Mouse (Mus musculus) large intestine, adult 2 months (tissue): ENCODE measurements around the gene 2210011C24Rik. TPM values are rescaled to one million over a fixed set of nuclear protein-coding genes. Genes with fewer than 3 reads are reported as not detected.
"Not testable (repeated sequence)": the region's sequence is repeated elsewhere in the genome, so short reads cannot be mapped to it uniquely, and the experiment has no call there.

Experiments used
- DNase-seq: peaks from one replicate; pipeline ENCODE4 v3.0.0-alpha.2; 2012; ENCODE audit warnings: low read depth, low spot score
- WGBS: fragments of 180-500 bp; shearing (Covaris S2); methylation state at CpG from one replicate; pipeline ENCODE4 v1.1.7; 2018; 5-methylcytosine and 5-hydroxymethylcytosine counted together
- polyA plus RNA-seq: library from polyadenylated mRNA; depleted of rRNA; stranded (reverse); fragments of >200 nt; gene quantifications from 2 replicates; pipeline ENCODE4 v1.2.3, GENCODE M21; 2012

Gene 2210011C24Rik
- polyA plus RNA-seq, 1 experiment, result 2.3 TPM

DNA sequence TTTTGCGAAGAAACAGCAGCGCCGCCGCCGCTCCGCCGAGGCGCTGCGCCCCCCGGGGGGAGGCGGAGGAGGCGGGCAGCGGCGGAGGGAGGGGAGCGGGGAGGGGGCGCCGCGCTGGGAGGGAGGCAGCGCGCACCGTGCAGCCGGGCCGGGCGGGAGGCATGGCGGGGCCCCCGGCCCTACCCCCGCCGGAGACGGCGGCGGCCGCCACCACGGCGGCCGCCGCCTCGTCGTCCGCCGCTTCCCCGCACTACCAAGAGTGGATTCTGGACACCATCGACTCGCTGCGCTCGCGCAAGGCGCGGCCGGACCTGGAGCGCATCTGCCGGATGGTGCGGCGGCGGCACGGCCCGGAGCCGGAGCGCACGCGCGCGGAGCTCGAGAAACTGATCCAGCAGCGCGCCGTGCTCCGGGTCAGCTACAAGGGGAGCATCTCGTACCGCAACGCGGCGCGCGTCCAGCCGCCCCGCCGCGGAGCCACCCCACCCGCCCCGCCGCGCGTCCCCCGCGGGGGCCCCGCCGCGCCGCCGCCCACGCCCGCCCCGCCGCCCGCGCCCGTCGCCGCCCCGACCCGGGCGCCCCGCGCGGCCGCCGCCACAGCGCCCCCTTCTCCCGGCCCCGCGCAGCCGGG, 14.3 kb downstream of the 2210011C24Rik start, which contains the start of gene Samd1:
Gene Samd1, plus strand, starts transcription at position 162 of the 631 bp plus-strand sequence.
- no peak for DNase-seq
- WGBS, result 12% methylated on average over 99 of the region's 112 CpGs

DNA sequence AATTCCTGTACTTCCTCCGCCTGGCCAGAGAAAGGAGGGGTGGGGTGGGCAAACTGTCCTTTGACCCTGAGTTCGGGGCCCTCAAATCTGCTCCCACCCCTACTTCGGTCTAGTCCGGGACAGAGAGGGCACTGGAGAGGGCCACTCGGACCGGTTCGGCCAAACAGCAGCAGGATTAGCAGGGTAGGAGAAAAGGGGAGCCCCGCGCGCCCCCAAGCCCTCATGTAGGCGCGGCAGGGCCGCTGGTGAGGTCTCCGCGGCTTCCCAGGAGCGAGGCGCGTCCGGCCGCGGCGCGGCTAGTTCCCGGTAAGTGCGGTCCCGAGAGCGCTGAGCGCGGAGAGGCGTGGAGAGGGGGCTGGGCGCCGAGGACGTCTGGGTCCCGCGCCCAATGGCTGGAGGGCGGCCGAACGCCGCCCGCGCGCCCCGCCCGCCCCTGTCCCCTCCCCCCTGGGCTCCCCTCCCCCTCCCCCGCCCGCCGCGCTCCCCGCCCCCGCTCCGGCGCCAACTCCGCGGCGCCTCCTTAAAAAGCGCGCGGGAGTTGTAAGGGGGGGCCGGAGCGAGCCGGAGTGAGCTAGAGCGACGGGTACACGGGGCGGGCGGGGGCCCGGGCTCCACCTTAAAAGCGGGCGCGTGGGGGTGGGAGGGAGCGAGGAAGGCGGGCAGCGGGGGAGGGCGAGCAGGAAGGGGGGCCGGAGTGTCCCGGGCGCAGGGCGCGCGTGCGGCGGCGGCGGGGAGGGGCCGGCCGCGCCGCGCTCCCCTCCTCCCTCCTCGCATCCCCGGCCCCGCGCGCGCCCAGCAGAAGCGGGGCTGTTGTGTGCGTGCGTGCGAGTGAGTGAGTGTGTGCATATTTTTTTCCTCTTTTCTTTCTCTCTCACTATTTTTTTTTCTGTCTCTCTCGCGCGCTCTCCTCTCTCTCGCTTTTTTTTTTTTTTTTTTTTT, 15.1 kb downstream of the 2210011C24Rik start:
- DNase-seq, result no peak
- WGBS, result 1% methylated on average over 80 of the region's 103 CpGs

DNA sequence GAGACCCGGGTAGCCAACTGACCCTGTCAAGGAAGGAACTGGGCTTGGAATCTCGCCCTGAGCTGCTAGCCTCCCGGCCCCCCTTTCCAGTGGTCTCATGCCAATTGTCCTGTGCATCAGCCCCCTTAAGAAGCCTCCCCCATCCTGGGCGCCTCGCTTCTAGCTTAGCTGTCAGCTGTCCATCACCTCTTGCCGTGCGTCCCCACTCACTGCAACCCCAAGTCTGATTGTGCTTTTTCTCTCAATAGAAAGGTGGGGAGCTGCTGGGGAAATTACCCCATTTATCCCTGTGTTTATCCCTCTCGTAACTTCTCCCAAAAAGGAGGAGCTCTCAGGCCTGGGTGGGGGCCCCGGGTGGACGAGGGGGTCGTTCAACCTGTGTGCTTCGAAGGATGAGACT, 16.0 kb downstream of the 2210011C24Rik start:
- WGBS, result 45% methylated on average over 12 of the region's 12 CpGs
- no peak for DNase-seq

DNA sequence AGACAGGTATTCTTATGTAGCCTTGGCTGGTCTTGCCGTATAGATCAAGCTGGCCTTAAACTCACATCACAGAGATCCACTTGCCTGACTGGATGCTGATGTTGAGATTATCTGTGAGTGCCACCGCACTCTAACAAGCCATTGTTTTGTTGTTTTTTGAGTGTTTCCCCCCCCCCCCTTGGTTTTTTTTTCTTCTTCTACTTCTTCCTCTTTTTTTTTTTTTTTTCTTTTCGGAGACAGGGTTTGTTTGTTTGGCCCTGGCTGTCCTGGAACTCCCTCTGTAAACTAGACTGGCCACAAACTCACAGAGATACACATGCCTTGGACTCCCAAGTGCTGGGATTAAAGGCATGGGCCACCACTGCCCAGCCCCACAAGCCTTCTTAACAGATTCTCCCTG, 17.9 kb downstream of the 2210011C24Rik start:
- 70% methylated on average over 3 of the region's 3 CpGs for WGBS

DNA sequence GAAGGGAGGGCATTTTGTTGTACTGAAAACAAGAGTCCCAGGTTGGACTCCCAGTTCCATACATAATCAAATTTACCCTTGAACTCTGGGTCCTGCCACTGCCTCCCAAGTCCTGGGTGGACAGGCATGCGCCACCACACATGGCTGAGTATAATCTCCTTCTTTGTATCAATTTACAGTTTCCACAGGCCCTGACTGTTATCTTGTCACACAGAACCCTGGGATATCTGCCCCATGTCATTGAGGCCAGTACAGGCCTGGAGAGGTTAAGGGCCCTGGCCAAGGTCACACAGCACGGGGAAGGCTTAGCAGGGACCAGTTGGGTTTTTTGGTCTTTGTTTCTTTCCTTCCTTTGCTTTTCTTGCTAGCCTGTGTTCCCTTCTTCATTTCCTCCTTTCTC, 19.5 kb downstream of the 2210011C24Rik start:
- no peak for DNase-seq
- WGBS, result 91% methylated on average over 2 of the region's 2 CpGs

More for the DNA sequence above, 17.9 kb downstream of the 2210011C24Rik start:
- DNase-seq, result no peak

DNA sequence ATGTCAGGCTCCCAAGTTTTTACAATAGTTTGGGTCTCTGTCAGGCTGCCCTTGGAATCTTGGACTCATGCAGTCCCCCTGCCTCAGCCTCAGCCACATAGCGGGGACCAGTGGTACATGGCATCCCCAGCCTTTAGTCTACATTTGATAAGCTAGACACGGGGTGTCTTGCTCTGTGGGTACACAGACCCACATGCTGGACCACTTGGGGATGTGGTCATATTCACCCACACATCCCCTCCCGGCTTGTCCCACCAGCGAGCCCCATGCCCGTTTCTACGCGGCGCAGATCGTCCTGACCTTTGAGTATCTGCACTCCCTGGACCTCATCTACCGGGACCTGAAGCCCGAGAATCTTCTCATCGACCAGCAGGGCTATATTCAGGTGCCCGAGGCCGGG, 21.8 kb downstream of the 2210011C24Rik start:
- DNase-seq, result no peak
- 96% methylated on average over 14 of the region's 14 CpGs for WGBS

DNA sequence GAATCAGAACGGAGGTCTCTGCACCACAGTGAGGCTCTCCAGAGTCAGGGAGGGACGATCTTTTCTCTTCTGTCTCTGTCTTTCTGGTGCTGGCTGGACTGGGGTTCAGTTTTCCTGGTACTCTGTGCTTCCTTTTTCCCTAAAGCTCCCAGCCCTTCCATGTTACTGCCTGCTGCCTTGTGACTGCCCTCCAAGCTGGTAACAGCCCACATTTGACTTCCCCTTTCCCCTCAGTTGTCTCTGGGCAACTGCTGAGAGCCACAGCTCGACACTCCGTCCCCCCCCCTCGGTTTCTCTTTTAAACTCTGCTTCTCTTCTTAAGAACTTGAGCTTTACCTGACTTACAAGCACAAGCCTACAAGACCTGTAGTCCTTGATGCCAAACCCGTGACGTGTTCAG, 22.7 kb downstream of the 2210011C24Rik start:
- no peak for DNase-seq
- WGBS, result 87% methylated on average over 7 of the region's 7 CpGs

DNA sequence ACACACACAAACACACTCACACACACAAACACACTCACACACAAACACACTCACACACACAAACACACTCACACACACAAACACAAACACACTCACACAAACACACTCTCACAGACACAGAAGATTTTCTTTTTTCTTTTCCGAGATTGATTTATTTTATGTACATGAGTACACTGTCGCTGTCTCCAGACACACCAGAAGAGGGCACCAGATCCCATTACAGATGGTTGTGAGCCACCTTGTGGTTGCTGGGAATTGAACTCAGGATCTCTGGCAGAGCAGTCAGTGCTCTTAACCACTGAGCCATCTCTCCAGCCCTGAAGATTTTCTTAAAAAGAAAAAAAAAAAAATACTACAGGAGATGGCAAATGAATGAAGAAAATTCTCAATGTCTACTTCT, 28.7 kb downstream of the 2210011C24Rik start:
- DNase-seq, result not testable (repeated sequence)
- 91% methylated on average over 2 of the region's 2 CpGs for WGBS

DNA sequence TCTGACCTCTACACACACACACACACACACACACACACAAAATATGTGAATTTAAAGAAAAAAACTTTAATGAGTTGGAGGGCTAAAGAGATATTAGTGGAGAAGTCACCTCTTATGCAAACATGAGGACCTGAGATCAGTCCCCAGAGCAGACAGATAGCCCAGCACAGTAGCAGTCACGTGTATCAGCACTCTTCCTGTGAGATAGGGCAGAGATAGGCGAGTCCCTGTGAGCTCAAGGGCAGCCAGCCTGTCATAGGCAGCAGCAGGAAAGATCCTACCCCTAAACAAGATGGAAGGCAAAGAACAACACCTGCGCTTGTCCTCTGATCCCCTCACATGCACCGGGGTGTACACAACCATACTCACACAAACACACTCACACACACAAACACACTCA, 29.5 kb downstream of the 2210011C24Rik start:
- 86% methylated on average over 4 of the region's 4 CpGs for WGBS
- no peak for DNase-seq

DNA sequence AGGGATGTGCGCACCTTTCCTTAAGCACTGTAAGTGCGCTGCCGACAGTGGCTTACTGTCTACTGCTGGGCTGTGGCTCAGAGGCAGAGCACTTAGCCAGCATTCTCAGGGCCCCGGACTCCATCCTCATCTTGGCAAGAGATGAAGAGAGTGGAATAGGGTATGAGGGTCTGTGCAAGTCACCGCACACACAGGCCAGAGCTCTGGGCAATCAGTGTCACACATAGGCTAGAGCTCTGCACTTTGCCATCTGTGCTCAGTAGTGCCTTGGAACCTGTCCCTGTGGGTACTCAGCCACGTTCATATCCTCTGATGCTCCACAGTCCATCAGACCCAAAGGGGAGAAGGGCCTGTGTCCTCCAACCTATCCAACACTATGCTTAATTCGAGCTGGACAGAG, 30.4 kb downstream of the 2210011C24Rik start:
- 92% methylated on average over 7 of the region's 7 CpGs for WGBS
- no peak for DNase-seq

DNA sequence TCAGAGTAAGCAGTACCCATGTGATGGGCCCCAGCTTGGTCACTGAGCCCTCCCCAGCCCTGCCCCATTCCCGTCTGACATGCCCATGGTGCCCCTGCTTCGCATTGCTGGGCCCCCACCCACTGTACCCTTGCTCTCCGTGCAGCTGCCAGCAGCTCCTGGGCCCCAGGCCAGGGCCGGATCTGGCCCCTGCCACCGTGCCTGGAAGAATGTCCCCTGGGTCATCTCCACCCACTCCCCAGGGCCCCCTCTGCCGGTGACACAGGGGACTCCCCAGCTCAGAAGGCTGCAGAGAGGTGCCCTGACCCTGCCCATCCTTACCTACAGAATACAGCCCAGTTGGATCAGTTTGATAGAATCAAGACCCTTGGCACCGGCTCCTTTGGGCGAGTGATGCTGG, 31.1 kb downstream of the 2210011C24Rik start:
- no peak for DNase-seq
- WGBS, result 69% methylated on average over 8 of the region's 8 CpGs

DNA sequence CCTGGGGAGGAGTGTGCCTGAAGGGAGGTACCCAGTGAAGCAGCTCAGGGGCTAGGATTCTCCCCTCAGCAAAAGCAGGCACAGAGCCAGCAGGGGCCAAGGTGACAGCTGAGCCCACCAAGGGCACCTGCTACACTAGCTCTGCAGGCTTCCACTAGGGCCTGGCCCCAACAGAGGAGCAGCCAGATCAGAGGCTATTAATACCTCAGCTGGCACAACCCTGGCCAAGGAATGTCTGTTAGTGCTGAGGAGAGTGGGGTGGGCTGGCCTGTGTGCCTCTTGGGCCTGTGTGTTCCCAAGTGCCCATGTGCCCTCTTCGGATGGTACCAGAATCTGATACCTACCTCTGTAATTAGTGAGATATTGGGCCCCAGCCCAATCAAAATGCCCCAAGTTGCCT, 31.7 kb downstream of the 2210011C24Rik start:
- WGBS, result 88% methylated on average over 1 of the region's 1 CpGs
- no peak for DNase-seq

DNA sequence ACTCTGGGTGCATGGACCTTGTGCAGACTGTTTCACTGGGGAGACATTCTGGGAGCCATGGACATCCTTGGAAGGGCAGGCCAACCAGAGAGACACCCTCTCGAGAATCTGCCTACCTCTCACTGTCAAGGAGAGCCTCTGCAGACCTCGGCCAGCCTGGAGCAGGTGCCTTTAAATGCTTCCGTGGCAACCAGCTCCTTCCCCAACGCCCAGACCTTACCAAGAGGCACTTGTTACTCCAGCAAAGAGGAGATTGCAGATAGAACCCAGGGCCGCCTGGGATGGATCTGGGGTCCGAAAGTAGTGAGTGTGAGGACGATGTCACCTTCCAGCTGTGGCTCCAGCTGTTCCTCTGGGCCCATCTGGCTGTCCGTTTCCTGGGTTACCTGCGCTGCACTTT, 33.8 kb downstream of the 2210011C24Rik start:
- WGBS, result 83% methylated on average over 9 of the region's 9 CpGs

DNA sequence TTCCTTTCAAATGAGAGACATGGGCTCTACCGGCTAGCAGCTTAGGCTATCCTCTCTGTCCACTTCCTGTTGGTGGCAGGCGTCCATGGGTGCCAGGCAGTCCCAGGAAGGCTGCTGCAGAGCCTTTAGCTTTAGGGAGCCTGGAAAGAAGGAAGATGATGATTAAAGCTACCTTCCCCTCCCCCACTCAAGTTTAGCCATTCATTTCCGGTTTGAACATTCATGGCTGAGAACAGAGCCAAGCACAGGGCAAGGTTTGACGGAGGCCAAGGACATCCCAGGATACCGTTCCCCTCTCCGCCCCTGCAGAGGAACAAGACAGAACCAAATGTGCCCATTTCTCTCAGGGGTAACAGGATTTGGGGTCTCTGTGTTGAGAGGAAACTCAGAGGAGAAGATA, 34.3 kb downstream of the 2210011C24Rik start:
- no peak for DNase-seq
- WGBS, result 39% methylated on average over 6 of the region's 6 CpGs

More for the DNA sequence above, 33.8 kb downstream of the 2210011C24Rik start:
- DNase-seq, result no peak

DNA sequence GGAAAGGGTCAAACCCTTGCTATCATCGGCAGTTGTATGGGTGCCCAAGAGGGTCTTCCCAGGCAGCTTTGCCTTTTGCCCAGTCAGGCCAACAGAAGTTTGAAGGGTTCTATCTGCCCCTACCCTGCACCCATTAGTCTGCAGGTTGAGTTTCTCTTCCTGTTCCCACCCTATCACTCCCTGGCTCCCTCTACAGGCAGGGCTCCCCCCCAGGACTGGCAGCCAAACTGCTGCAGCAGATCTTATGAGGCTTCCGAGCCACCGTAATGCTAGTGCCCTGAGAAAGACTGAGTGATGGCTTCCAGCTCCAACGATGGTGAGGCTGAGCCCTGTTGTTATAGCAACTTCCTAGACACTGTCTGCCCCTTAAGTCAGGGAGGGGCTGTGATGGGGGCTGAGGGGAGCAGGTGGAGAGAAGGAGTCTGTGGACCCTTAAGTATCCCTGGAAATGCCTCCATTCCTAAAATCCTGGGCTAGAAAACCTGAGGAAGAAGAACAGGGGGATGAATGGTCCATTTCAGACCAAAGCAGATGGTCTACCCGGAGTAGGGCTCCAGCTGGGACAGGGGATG, 35.1 kb downstream of the 2210011C24Rik start:
- 79% methylated on average over 5 of the region's 5 CpGs for WGBS
- no peak for DNase-seq

DNA sequence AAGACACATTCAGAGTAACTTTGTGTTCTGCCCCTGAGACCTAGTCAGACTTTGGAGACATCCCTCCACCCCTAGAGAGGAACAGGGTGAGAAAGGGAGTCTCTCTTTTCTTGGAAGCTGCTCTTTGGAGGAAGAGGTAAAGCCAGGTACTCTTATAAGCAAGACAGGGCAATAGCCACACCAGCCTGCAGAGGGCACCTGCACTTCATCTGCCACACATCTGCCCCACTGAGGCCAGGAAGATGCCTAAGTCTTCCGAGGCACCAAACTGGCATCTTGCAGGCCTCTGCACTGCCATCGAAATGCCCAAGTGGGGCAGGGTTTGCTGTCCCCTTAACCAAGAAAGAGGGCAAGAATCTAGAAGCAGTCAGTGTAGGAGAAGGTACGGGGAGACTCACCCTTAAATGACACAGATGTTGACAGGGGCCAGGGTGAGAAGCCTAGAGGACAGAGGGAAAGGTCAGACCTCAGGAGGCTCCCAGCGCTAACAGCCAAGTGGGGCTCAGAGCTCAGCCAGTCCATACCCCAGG, 35.8 kb downstream of the 2210011C24Rik start:
- 79% methylated on average over 4 of the region's 4 CpGs for WGBS
- DNase-seq, result no peak

DNA sequence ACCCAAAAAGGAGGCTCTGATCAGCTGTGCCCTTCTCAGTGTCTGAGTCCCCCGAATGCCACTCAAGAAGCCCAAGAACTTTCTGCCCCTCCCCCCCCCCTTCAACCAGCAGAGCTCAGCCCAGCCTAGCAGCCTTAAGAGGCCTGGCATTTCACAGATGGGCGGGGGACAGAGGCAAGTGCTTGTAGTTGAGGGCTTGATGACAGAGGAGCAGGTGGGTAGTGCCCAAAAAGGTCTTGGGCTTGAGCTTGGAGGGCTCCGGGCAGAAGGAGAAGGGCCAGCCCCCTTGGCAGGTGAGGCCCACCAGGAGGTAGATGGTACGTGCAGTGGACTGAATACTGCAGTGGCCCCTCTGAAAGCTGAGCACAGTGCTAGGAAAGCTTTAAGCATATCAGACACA, 37.5 kb downstream of the 2210011C24Rik start:
- 94% methylated on average over 4 of the region's 4 CpGs for WGBS
- no peak for DNase-seq

DNA sequence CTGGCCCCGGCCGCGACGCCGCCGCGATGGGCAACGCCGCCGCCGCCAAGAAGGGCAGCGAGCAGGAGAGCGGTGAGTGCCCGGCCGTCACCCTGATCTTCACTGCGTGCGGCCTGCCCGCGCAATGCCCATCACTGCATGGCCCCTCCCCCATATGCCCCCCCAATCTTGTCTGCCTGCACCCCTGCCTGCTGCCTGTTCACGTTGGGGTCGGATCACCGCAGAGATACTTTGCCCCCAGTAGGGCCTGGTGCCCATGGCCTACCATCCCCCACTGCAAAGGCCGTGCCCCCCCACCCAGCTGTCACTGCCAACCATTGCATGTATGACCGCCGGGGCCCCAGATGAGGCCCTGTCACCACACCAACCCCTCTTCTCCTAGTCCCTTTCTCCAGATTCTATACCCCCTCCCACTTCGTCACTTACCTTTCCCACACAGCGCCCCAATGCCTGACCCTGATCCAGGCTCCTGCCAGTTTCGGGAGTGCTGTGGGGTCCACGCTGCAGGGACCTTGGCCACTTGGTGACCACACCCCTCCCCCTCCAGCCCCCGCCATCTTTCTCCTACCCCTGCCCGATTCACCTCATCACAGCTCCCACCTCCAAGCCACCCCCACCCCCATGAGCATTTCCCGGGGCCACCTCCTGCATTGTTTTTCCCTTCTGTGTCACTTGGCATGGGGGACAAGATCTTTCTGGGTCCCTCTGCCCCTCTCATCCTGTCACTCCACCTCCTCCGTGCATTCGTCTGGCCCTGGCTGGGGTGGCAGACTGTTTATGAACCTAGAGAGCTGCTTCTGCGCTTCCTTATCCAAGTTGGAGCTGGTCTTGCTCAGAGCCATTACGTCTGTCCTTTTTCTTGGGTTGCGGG, 38.6 kb downstream of the 2210011C24Rik start:
- no peak for DNase-seq
- WGBS, result 6% methylated on average over 37 of the region's 37 CpGs
